ENCODE assay signal across 11 mouse cellular contexts in genomic region chr10:91188684-91189287, GRCm38 (mm10). TPM values are rescaled to one million over a fixed set of nuclear protein-coding genes. Genes with fewer than 3 reads are reported as not detected.
DNase-seq lines count a peak whose midpoint lies in the region; ATAC-seq lines count a peak whose summit lies in the region.
"Had no signal": no experiment of that assay in that cellular context is flagged by ENCODE, and none has a peak within 500 bp of the region (broad histone marks: within the 10 kb centered on the region; RNA-seq: fewer than 3 reads in every experiment).

No protein-coding gene starts in this region.

- no peak for ATAC-seq in forebrain, embryonic 11.5 days (replicated peaks; ENCODE audit: low FRiP score)
- ATAC-seq in forebrain, embryonic 13.5 days, result no peak
- ATAC-seq in midbrain, embryonic 14.5 days (ENCODE audit: low FRiP score, low TSS enrichment), result no peak

- peak overlapping the region; percentile 73; the same call in 1 of the 2 replicates for H3K9ac ChIP-seq in forebrain, embryonic 11.5 days (ENCODE audit: low read length)
- H3K9ac ChIP-seq in forebrain, embryonic 13.5 days, result no peak overlapping the region
- no peak overlapping the region for H3K9ac ChIP-seq in midbrain, embryonic 14.5 days (replicated peaks; ENCODE audit: low read length)

- 81% methylated on average over 5 of the region's 5 CpGs for WGBS in forebrain, embryonic 11.5 days
- WGBS in forebrain, embryonic 13.5 days, result 80% methylated on average over 5 of the region's 5 CpGs
- WGBS in hindbrain, embryonic 10.5 days, result 72% methylated on average over 5 of the region's 5 CpGs
- 89% methylated on average over 5 of the region's 5 CpGs for WGBS in midbrain, embryonic 14.5 days

- no peaks in the 10 kb centered on the region for H3K36me3 ChIP-seq in forebrain, embryonic 11.5 days (ENCODE audit: control insufficient read depth, insufficient read depth, low read length)
- no peaks in the 10 kb centered on the region for H3K36me3 ChIP-seq in forebrain, embryonic 13.5 days (ENCODE audit: poor library complexity, severe bottlenecking)
- no peaks in the 10 kb centered on the region for H3K36me3 ChIP-seq in hindbrain, embryonic 10.5 days
- H3K36me3 ChIP-seq in midbrain, embryonic 14.5 days (ENCODE audit: control insufficient read depth, insufficient read depth, low read length), result no peaks in the 10 kb centered on the region
- H3K36me3 ChIP-seq: kidney, embryonic 15.5 days had no signal

- no peaks in the 10 kb centered on the region for H3K4me1 ChIP-seq in forebrain, embryonic 11.5 days (replicated peaks; ENCODE audit: control insufficient read depth, insufficient read depth, low read length)
- H3K4me1 ChIP-seq in forebrain, embryonic 13.5 days, result peaks cover 7% of the 10 kb centered on the region
- H3K4me1 ChIP-seq in hindbrain, embryonic 10.5 days (replicated peaks), result peaks cover 12% of the 10 kb centered on the region
- peaks cover 7% of the 10 kb centered on the region; the same call in 1 of the 2 replicates for H3K4me1 ChIP-seq in midbrain, embryonic 14.5 days (ENCODE audit: control insufficient read depth, insufficient read depth, low read length)

- H3K9me3 ChIP-seq in forebrain, embryonic 11.5 days (ENCODE audit: control insufficient read depth, low read length), result no peaks in the 10 kb centered on the region
- H3K9me3 ChIP-seq in forebrain, embryonic 13.5 days (replicated peaks), result no peaks in the 10 kb centered on the region
- H3K9me3 ChIP-seq in hindbrain, embryonic 10.5 days, result no peaks in the 10 kb centered on the region
- no peaks in the 10 kb centered on the region for H3K9me3 ChIP-seq in midbrain, embryonic 14.5 days (ENCODE audit: control insufficient read depth, low read length)
- H3K9me3 ChIP-seq: kidney, embryonic 15.5 days had no signal

- H3K27me3 ChIP-seq in forebrain, embryonic 11.5 days (ENCODE audit: control insufficient read depth, insufficient read depth, low read length), result no peaks in the 10 kb centered on the region
- H3K27me3 ChIP-seq in forebrain, embryonic 13.5 days, result no peaks in the 10 kb centered on the region
- H3K27me3 ChIP-seq in hindbrain, embryonic 10.5 days (ENCODE audit: insufficient read depth, poor library complexity, severe bottlenecking), result no peaks in the 10 kb centered on the region
- H3K27me3 ChIP-seq in midbrain, embryonic 14.5 days (ENCODE audit: control insufficient read depth, insufficient read depth, low read length), result no peaks in the 10 kb centered on the region
- H3K27me3 ChIP-seq: kidney, embryonic 15.5 days had no signal

- no peak overlapping the region for H3K27ac ChIP-seq in forebrain, embryonic 11.5 days (ENCODE audit: low read depth, low read length)
- no peak overlapping the region; the same call in 1 of the 2 replicates for H3K27ac ChIP-seq in forebrain, embryonic 13.5 days
- peak overlapping the region; percentile 97 for H3K27ac ChIP-seq in hindbrain, embryonic 10.5 days
- peak overlapping the region; percentile 98 for H3K27ac ChIP-seq in midbrain, embryonic 14.5 days (replicated peaks; ENCODE audit: low read depth, low read length)

- DNase-seq in forebrain, embryonic 11.5 days (ENCODE audit: low spot score), result no peak
- peak; percentile 9 for DNase-seq in CD4-positive, CD25-positive, alpha-beta regulatory T cell, adult 2 months (ENCODE audit: low read depth, low spot score)
- DNase-seq in hindbrain, embryonic 10.5 days (ENCODE audit: low spot score), result no peak
- DNase-seq in midbrain, embryonic 14.5 days, result no peak
- no peak for DNase-seq in ovary, postnatal 10 days (ENCODE audit: low spot score)
- DNase-seq in right cerebral cortex, postnatal 14 days, result no peak
- no peak for DNase-seq in spleen, adult 12 weeks (ENCODE audit: low spot score)
- DNase-seq: adrenal gland, postnatal 10 days; heart, postnatal 4 days had no signal

- no peak overlapping the region for H3K4me3 ChIP-seq in forebrain, embryonic 11.5 days (ENCODE audit: low read depth, low read length)
- no peak overlapping the region for H3K4me3 ChIP-seq in forebrain, embryonic 13.5 days
- H3K4me3 ChIP-seq in hindbrain, embryonic 10.5 days, result no peak overlapping the region
- no peak overlapping the region for H3K4me3 ChIP-seq in midbrain, embryonic 14.5 days (replicated peaks; ENCODE audit: low read depth, low read length)

- no peak overlapping the region for H3K4me2 ChIP-seq in forebrain, embryonic 11.5 days (ENCODE audit: low read depth, low read length, severe bottlenecking)
- no peak overlapping the region for H3K4me2 ChIP-seq in forebrain, embryonic 13.5 days
- H3K4me2 ChIP-seq in midbrain, embryonic 14.5 days (ENCODE audit: low read length), result no peak overlapping the region

RNA-seq across cellular contexts. Expression of gene Tmpo, which starts 7.7 kb away (rescaled TPM):
- 433 and 456 TPM in 2 replicates for polyA plus RNA-seq in forebrain, embryonic 11.5 days (2014; fragmentation: Nextera tagmentation; extraction: Ambion mirVana)
- polyA plus RNA-seq in forebrain, embryonic 13.5 days (2015; fragmentation: Nextera tagmentation; extraction: Ambion mirVana), result 250 and 265 TPM in 2 replicates
- polyA plus RNA-seq in hindbrain, embryonic 10.5 days (2016; fragmentation: Nextera tagmentation; extraction: Ambion mirVana), result 234 and 258 TPM in 2 replicates
- polyA plus RNA-seq in midbrain, embryonic 14.5 days (2014; fragmentation: Nextera tagmentation; extraction: Ambion mirVana), result 127 and 162 TPM in 2 replicates

Comparison
In these comparisons a context has a peak if more than half of its experiments do, and no peak if none do; other contexts are left out.
1. H3K27ac ChIP-seq: peak in hindbrain, embryonic 10.5 days (single experiment) and midbrain, embryonic 14.5 days (single experiment); none in forebrain, embryonic 11.5 days (single experiment) and forebrain, embryonic 13.5 days (single experiment).